Mouse (Mus musculus) midbrain, embryonic 16.5 days (tissue): ENCODE results near the gene Oit3. TPM values are rescaled to one million over a fixed set of nuclear protein-coding genes. Genes with fewer than 3 reads are reported as not detected.

Source experiments
- ATAC-seq: fragments of 200-750 bp; cut with Nextera tagmentation; 2 replicates; pipeline ENCODE4 v1.8.0; 2017; ENCODE audit warnings: moderate TSS enrichment
- H3K27ac ChIP-seq: fragments of 300-500 bp; sonication (generic); 2 replicates; pipeline ENCODE4 v1.5.1; 2014; ENCODE audit warnings: mild to moderate bottlenecking, low read length, mixed read lengths
- H3K27me3 ChIP-seq: fragments of 300-500 bp; sonication (generic); 2 replicates; pipeline ENCODE4 v1.6.1; 2014; ENCODE audit warnings: low read depth, low read length, mixed read lengths; ENCODE audit not compliant: control insufficient read depth, insufficient read depth
- H3K36me3 ChIP-seq: fragments of 300-500 bp; sonication (generic); 2 replicates; pipeline ENCODE4 v1.6.1; 2014; ENCODE audit warnings: mild to moderate bottlenecking, low read length, moderate library complexity, mixed read lengths; ENCODE audit not compliant: control insufficient read depth, insufficient read depth
- H3K4me1 ChIP-seq: fragments of 300-500 bp; sonication (generic); 2 replicates; pipeline ENCODE4 v1.6.1; 2014; ENCODE audit warnings: mild to moderate bottlenecking, low read length, mixed read lengths; ENCODE audit not compliant: control insufficient read depth, insufficient read depth
- H3K4me2 ChIP-seq: fragments of 300-500 bp; sonication (generic); 2 replicates; pipeline ENCODE4 v1.6.1; 2014; ENCODE audit warnings: mild to moderate bottlenecking, low read length, mixed read lengths
- H3K4me3 ChIP-seq: fragments of 300-500 bp; sonication (generic); 2 replicates; pipeline ENCODE4 v1.5.1; 2014; ENCODE audit warnings: low read depth, mild to moderate bottlenecking, low read length, moderate library complexity, mixed read lengths
- H3K9ac ChIP-seq: fragments of 300-500 bp; sonication (generic); 2 replicates; pipeline ENCODE4 v1.6.1; 2014; ENCODE audit warnings: low read depth, low read length, mixed read lengths
- H3K9me3 ChIP-seq: fragments of 300-500 bp; sonication (generic); replicated peaks from 2 replicates; pipeline ENCODE4 v1.6.1; 2014; ENCODE audit warnings: mild to moderate bottlenecking, low read length, mixed read lengths; ENCODE audit not compliant: control insufficient read depth, poor library complexity, severe bottlenecking
- WGBS: fragments of 180-500 bp; shearing (Covaris S2); extraction: QIAGEN DNeasy Blood & Tissue Kit; methylation state at CpG from one replicate; pipeline ENCODE4 v1.1.7; 2014; 5-methylcytosine and 5-hydroxymethylcytosine counted together
- polyA plus RNA-seq: library from polyadenylated mRNA; unstranded; fragments of >200 nt; fragmentation: Nextera tagmentation; extraction: Ambion mirVana; gene quantifications from 2 replicates; pipeline ENCODE4 v1.2.1, GENCODE M21; 2015

Gene Oit3
- polyA plus RNA-seq, 1 experiment from 2014 or later: not detected

DNA sequence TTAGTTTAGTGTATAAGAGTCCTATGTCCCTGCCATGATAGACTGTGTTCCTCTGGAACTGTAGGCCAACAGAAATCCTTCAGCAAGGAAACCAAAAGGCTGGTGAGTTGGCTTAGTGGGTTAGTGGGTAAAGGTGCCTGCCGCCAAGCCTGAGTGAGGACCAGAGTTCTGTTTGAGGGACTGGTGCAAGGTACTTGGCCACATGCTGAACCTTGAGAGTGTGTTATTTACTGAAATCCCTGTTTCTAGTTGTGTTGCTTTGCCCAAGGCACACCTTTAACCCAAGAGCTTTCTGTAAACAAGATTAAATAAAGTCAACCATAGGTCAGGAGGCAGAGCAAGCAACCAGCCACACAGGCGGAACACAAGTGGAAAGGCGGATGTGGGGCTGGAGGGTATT is 24.0 kb upstream of the Oit3 start:
- 86% methylated on average over 3 of the region's 3 CpGs for WGBS
- Histone ChIP-seq H3K9ac (no peak overlapping the region), H3K36me3 (no peaks in the 10 kb centered on the region), H3K4me1 (no peaks in the 10 kb centered on the region), H3K27me3 (no peaks in the 10 kb centered on the region), H3K27ac (no peak overlapping the region), H3K9me3 (no peaks in the 10 kb centered on the region), H3K4me2 (no peak overlapping the region), H3K4me3 (no peak overlapping the region)
- no peak for ATAC-seq

- H3K27me3 ChIP-seq: no peaks in the 10 kb centered on the region
- no peak overlapping the region for H3K9ac ChIP-seq
- no peak for ATAC-seq
- no peak overlapping the region for H3K4me2 ChIP-seq
- H3K27ac ChIP-seq: no peak overlapping the region
- 83% methylated on average over 6 of the region's 6 CpGs for WGBS
- H3K4me1 ChIP-seq: no peaks in the 10 kb centered on the region
- no peaks in the 10 kb centered on the region for H3K9me3 ChIP-seq
- no peaks in the 10 kb centered on the region for H3K36me3 ChIP-seq
- no peak overlapping the region for H3K4me3 ChIP-seq
Measured at GRCm38 (mm10) chr10:59462307-59462706, 20.7 kb upstream of the Oit3 start.

GRCm38 (mm10) chr10:59459767-59460166 is 18.2 kb upstream of the Oit3 start:
- H3K9ac ChIP-seq: no peak overlapping the region
- no peak overlapping the region for H3K4me3 ChIP-seq
- H3K27ac ChIP-seq: no peak overlapping the region
- 94% methylated on average over 12 of the region's 12 CpGs for WGBS
- no peaks in the 10 kb centered on the region for H3K27me3 ChIP-seq
- H3K4me2 ChIP-seq: no peak overlapping the region
- no peaks in the 10 kb centered on the region; the same call in 1 of the 2 replicates for H3K36me3 ChIP-seq
- no peaks in the 10 kb centered on the region for H3K4me1 ChIP-seq
- H3K9me3 ChIP-seq: no peaks in the 10 kb centered on the region
- ATAC-seq: no peak

DNA sequence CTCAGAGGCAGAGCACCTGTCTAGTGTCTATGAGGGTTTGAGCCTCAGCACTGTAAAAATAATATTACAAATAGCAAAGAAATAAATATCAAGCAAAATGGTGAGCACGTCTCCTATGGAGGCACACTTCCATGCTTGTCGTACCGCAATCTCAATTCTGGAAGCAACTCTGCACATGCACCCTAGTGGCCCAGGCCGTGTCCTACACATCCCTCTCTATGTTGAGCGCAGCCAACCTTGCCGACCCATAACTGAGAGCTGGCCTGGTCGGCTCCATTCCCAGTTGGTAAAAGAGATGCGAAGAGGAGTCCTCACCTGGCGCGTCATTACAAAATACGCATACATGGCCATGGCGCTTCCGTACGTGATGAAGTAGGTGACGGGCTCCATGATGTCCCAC is 13.1 kb upstream of the Oit3 start:
- no peak overlapping the region for H3K4me2 ChIP-seq
- H3K27me3 ChIP-seq: no peaks in the 10 kb centered on the region
- ATAC-seq: no peak
- H3K4me3 ChIP-seq: no peak overlapping the region
- no peak overlapping the region for H3K9ac ChIP-seq
- WGBS: 96% methylated on average over 15 of the region's 15 CpGs
- H3K9me3 ChIP-seq: no peaks in the 10 kb centered on the region
- no peak overlapping the region for H3K27ac ChIP-seq
- no peaks in the 10 kb centered on the region; the same call in 1 of the 2 replicates for H3K36me3 ChIP-seq
- H3K4me1 ChIP-seq: no peaks in the 10 kb centered on the region

DNA sequence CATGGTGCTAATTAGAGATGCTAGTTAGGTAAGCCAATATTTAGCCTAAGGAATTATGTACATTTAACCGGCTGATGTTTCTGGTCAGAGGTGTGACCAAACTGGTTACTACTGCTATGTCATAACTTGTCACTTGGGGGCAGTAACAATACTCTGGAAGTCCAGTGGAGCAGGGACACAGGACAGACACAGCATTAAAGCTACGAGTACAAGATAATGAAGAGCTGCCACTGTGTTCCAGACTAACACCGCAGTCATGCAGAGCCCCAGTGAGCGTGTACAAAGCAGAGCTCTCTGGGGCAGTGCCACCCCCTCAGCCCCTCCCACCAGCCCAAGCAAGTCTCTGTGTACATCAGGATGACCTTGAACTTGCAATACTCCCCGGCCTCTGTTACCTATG is 10.3 kb upstream of the Oit3 start:
- no peak overlapping the region for H3K4me3 ChIP-seq
- H3K36me3 ChIP-seq: no peaks in the 10 kb centered on the region; the same call in 1 of the 2 replicates
- H3K9me3 ChIP-seq: no peaks in the 10 kb centered on the region
- no peak overlapping the region for H3K9ac ChIP-seq
- H3K27ac ChIP-seq: no peak overlapping the region
- WGBS: 29% methylated on average over 5 of the region's 5 CpGs
- no peaks in the 10 kb centered on the region for H3K4me1 ChIP-seq
- peak; percentile 78 for ATAC-seq
- H3K4me2 ChIP-seq: no peak overlapping the region
- H3K27me3 ChIP-seq: no peaks in the 10 kb centered on the region

DNA sequence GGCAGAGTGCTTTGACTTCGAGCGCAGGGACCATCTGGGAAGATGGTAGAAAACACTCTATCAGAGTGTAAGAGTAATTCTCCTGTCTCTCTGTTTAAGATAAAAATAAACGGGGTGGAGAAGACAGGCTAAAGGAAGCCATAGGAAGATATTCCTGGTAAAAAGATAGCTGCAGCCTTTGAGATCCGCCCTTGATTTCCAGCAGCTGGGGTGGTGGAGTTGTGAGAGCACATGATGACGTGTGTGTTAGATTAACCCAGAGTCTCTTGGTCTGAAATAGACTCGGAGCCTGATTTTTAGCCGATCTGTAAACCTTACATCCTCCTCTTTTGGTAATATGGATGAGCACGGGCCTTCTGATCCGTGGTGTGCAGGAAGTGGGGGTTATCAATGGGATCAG is 6.0 kb upstream of the Oit3 start:
- no peaks in the 10 kb centered on the region for H3K27me3 ChIP-seq
- no peak overlapping the region for H3K4me3 ChIP-seq
- WGBS: 90% methylated on average over 9 of the region's 9 CpGs
- no peak overlapping the region for H3K27ac ChIP-seq
- no peak overlapping the region for H3K9ac ChIP-seq
- no peaks in the 10 kb centered on the region for H3K4me1 ChIP-seq
- no peak for ATAC-seq
- no peaks in the 10 kb centered on the region for H3K36me3 ChIP-seq
- no peak overlapping the region for H3K4me2 ChIP-seq
- no peaks in the 10 kb centered on the region for H3K9me3 ChIP-seq

- H3K9me3 ChIP-seq: no peaks in the 10 kb centered on the region
- H3K4me2 ChIP-seq: no peak overlapping the region
- H3K4me3 ChIP-seq: no peak overlapping the region
- H3K4me1 ChIP-seq: no peaks in the 10 kb centered on the region
- no peak overlapping the region for H3K9ac ChIP-seq
- no peak overlapping the region for H3K27ac ChIP-seq
- no peak for ATAC-seq
- H3K27me3 ChIP-seq: no peaks in the 10 kb centered on the region
- H3K36me3 ChIP-seq: no peaks in the 10 kb centered on the region
- 86% methylated on average over 9 of the region's 10 CpGs for WGBS
Measured at GRCm38 (mm10) chr10:59446911-59447437, 5.4 kb upstream of the Oit3 start.

- 57% methylated on average over 8 of the region's 8 CpGs for WGBS
- no peak overlapping the region for H3K4me2 ChIP-seq
- ATAC-seq: no peak
Measured at GRCm38 (mm10) chr10:59444635-59445034, 3.1 kb upstream of the Oit3 start.

DNA sequence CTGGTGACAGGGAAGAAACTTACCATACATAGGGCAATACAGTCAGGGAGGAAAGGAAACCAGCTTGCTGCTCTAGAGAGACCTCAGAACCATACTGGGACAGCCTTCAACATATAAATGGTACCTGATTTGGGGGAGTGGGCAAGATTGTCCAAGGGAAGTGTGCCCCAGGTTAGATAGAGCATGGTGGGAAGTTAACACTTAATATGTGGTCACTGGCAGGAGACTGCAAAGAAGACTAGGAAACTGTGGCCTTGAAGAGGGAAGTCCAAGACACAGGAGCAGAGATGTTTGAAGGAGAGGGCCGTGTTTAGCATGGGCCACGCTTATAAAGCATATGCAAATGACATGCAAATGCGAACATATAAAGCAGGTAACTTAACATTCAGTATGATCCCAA is 2.5 kb upstream of the Oit3 start:
- H3K27ac ChIP-seq: no peak overlapping the region
- H3K9ac ChIP-seq: no peak overlapping the region
- no peaks in the 10 kb centered on the region for H3K36me3 ChIP-seq
- H3K4me2 ChIP-seq: no peak overlapping the region
- 62% methylated on average over 3 of the region's 3 CpGs for WGBS
- no peaks in the 10 kb centered on the region for H3K4me1 ChIP-seq
- no peak overlapping the region for H3K4me3 ChIP-seq
- no peak for ATAC-seq
- no peaks in the 10 kb centered on the region for H3K27me3 ChIP-seq
- H3K9me3 ChIP-seq: no peaks in the 10 kb centered on the region

More at GRCm38 (mm10) chr10:59444635-59445034, 3.1 kb upstream of the Oit3 start:
- no peaks in the 10 kb centered on the region for H3K4me1 ChIP-seq
- no peak overlapping the region for H3K27ac ChIP-seq
- H3K36me3 ChIP-seq: no peaks in the 10 kb centered on the region
- H3K9ac ChIP-seq: no peak overlapping the region
- H3K27me3 ChIP-seq: no peaks in the 10 kb centered on the region
- H3K9me3 ChIP-seq: no peaks in the 10 kb centered on the region
- H3K4me3 ChIP-seq: no peak overlapping the region
